Mouse (Mus musculus): Measurements from ENCODE around the gene Rbm17.
"Not testable (repeated sequence)": the region's sequence is repeated elsewhere in the genome, so short reads cannot be mapped to it uniquely, and the experiment has no call there.

Rbm17 gene

DNA sequence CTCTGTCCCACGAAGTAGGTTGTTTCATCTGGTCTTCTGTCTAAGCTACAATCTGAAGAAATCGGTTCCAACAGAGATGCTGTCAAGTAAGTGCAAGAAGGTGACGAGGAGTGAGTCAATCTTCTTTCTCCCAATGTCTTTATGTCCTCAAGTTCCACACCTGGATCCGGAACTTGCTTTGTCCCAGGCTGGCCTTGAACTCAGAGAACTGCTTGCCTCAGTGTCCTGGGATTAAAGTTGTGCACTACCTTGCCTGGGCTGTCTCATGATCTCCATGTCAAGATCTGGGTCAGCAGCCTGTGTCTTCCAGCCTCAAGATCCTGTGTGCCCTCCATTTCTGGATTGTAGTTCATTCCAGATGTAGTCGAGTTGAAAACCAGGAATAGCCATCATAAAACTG lies at the start of gene Rbm17:
Rbm17 (minus strand) TSS at position 101 of the 400 bp plus-strand sequence.
- DNase-seq: no peak

DNA sequence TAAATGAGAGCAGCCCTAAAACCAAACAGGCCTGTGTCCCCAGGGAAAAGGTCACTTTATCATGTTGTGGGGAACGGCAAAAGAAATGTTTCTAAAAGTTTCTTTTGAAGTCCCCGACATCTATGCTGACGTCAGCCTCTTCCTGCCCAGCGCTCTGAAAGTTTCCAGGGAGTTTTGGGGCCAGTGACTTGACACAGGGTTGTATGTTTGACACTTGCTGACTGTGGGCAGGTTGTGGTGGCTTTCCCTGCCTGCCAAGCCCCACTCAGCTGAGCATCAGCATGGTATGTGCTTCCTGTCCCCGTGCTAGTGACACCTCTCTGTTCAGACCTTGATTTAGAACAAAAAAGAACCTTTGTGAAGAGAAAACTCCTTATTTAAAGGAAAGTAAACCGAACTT lies 49.4 kb upstream of the Rbm17 start:
- no peak for DNase-seq

DNA sequence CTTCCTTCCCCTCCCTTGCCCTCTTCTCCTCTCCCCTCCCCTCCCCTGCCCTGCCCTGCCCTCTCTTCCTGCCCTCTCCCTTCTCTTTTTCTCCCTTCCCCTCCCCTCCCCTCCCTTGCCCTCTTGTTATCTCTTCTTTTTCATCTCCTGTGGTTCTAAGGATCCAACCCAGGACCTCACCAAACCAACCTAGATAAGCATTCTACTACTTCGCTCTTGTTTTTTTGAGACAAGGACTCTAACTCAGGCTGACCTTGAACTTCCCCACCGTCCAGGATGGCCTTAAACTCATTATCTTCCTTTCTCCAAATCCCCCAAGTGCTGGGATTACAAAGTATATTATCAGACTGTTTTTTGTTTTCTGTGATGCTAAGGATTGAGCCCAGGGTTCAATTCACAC lies 48.8 kb upstream of the Rbm17 start:
- no peak for DNase-seq

DNA sequence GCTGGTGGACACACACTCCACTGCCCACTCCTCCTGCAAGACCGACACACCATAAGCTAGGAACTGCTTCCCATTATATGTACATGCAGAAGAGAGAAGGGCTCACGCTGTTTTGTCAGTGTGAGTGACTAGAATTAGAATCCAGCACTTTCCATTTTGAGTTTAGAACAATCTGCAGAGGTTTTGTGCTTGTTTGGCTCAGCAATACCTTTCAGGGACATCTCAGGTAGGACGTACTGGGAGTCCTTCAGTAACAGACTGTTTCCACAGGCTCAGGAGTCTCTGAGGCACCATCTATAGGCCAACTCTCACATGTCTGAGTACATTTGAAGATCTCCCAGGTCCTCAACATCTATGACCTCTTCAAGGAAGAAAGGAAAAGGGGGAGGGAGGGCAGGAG lies 48.2 kb upstream of the Rbm17 start:
- DNase-seq: no peak

DNA sequence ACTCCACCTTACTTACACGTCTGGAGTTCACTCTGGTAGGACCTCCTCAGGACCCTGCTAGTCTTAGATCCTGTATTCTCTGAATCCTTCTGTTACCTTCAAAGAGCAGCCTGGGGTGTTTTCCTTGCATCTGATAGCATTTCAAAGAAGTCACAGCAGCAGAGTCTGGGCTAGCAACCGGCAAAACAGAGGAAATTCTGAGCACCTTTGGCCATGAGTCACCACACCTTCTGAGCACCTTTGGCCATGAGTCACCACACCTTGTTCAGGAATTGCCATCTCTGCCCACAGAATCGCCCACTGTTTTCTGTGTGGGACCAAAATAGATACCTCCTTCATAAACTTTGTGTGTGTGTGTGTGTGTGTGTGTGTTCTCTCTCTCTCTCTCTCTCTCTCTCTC lies 47.5 kb upstream of the Rbm17 start:
- no peak for DNase-seq

DNA sequence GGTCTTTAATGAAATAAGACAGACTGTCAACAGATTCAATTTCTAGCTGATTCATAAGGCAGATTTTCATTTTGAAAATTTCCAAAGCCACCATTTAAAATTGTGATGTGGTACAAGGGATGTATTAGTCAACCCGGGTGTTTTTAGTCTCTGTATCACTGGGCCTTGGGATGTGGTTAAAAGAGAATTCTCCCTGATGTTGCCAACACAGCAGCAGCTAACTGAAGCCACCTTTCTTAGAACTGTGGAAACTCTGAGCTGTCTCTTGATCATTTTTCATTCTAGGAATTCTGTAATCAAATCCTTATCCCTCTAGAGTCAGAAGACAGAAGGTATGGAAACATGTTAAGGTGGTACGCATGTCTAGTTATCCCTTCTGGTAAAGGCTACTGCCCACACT lies 41.3 kb upstream of the Rbm17 start:
- DNase-seq: no peak

DNA sequence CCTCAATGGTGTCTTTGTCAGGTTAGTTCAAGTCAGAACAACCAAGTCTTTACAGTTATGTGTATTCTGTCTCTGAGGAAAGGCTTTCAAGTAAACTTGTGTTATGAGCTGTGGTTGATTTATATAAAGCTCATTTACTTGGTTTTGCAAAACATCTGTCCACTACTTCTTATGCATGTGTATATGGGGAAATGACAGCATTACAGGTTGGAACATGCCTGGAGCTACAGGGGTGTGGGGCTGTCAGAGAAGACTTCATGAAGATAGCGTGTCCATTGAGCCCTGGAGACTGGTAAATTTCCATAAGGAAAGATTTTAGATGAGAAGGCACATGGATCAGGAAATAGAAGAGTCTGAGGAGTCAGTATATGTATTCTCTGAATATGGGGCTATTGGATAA lies 40.1 kb upstream of the Rbm17 start:
- DNase-seq: no peak

DNA sequence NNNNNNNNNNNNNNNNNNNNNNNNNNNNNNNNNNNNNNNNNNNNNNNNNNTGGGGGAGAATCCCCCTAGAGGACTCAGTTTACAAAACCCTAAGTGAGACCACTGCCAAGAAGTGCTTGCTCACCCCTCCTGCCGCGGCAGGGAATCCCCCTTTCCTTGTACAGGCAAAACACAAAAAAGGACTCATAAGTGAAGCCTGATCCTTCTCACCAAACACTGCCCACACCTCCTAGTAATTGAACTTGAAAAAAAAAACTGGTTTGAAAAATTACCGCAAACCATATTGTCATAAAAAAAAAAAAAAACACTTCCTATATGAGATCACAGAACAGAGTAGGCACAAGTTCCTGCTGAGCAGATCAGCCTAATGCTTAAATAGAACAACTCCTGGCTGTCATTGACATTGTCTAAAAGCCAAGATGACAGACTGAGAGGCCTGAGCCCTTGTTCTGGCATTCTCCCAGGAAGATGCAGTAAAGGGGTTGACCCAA lies 38.5 kb upstream of the Rbm17 start, which contains the start of gene Il2ra:
Il2ra (plus strand) TSS at position 357 of the 491 bp plus-strand sequence.
- DNase-seq: no peak

DNA sequence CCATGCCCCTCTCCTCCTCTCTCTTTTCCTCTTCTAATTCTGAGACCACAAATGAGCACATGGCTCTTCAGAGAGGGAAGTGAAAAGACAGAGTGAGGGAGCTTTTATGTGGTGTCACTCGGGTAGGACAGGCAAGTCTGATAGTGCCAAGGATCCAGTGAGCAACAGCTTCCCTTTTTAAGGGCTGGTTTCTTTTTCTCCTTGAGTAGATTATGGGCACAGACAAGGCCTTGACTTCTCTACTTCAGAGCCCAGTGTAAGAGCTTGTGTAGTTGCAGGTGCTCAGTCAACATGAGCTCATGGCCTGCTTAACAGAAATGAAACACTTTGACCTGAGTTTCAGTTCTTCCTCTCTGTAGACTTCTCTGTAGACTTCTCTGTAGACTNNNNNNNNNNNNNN lies 33.2 kb upstream of the Rbm17 start:
- no peak for DNase-seq

DNA sequence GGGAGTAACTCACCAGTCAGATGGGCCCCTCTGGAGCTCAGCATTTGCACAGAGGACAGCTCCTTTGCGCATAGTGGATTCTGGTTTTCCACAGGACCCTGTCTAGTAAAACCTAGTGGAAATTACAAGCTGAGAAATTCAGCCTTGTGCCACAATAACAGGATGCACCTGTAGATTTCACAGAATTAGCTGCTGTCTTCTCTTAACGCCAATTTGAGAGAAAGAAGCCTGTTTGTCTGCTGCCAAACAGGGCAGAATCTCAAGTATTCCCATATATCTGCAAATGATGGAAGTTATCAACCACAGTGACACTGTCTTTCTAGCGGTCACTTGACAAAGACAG lies 32.2 kb upstream of the Rbm17 start:
- no peak for DNase-seq

DNA sequence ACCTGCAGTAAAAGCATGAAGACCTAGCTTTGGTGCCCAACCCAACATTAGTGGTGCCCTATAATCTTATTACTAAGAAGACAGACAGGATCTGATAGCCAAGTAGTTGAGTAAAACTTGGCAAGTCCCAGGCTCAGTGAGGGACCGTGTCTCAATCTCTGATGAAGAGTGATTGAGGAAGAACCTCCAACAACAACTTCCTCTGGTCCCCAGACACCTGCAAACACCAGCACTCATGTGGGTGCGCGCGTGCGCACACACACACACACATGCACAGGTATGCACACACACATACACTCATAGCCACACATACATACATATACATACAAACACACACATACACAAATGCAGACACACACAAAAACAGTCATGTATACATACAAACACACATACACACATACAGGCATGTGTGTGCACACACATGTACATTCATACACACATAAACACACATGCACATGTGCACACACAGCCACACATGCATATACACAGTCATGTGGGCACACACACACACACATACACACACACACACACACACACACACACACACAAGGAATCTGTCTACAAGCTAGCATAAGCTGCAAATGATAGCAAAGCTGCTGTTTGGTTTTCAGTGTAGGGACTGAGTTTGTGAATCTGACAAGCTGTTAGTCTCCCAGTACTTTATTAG lies 31.7 kb upstream of the Rbm17 start:
- DNase-seq: no peak

DNA sequence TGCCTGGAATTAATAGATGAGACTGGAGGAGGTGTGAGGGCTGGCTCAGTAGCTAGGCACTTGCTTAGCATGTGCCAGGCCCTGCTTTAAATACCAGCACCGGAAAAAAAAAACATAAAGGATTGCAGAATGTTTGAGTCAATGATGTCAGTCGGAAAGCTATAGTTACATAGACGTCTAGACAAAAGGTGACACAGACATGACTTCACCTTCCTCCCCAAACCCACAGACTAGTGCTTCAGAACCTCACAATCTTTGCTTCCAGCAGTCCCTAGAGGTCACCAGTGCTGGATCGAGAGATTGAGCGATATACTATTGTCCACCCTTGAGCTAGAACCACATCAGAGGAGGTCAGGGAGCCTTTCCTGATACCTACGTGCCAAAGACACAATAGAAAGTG lies 31.1 kb upstream of the Rbm17 start:
- DNase-seq: no peak

DNA sequence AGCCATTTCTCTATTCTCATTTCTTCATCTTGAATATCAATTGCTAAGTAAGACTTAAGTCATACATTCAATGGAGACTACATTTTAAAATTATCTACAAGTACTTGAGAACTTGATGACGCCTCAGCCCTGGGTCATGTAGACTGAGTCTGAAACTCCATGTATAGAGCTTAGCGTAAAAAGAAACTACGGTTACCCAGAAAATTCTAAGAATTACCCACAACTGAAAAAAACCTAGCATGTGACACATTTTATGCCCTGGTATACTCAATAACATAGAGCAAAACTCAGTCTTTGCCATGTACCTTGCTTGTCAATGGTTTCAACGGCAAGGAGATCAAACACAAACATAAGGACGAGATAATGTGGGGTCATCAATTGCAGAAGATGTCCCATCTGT lies 21.9 kb upstream of the Rbm17 start, which contains the start of gene Gm17490:
Gm17490 (minus strand) TSS at position 375 of the 400 bp plus-strand sequence.
- DNase-seq: no peak

DNA sequence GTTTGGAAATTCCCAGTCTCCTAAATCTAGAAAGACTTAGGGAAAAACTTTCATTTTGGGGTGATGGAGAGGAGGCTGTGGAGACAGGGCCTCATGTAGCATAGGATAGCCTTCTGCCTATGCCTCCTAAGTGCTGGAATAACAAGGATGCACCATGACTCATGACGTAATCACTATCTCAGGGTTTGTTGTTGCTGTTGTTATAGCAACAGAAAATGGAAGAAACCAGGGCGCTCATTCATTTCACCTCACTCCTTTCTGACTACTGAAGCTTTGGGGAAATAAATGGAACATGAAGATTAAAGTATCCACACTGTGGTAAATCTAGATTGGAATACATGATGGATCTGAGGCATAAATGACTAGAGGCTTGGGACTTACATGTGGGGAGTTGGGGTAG lies 19.8 kb upstream of the Rbm17 start:
- no peak for DNase-seq

DNA sequence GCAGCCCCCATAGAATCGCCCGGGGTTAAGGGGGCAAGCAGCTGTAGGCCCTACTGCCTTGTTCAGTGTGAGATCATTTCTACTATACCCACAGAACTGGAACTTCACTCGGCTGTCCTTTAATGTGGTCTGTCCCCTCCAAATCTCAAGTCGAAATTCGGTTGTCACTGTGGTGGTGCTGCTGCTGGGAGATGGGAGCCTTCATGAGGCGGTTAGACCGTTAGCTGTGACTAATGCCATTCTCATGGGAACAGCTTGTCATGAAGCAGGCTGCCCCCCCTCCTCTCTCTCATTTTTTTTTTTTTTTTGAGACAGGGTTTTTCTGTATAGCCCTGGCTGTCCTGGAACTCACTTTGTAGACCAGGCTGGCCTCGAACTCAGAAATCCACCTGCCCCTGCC lies 19.2 kb upstream of the Rbm17 start:
- DNase-seq: no peak

DNA sequence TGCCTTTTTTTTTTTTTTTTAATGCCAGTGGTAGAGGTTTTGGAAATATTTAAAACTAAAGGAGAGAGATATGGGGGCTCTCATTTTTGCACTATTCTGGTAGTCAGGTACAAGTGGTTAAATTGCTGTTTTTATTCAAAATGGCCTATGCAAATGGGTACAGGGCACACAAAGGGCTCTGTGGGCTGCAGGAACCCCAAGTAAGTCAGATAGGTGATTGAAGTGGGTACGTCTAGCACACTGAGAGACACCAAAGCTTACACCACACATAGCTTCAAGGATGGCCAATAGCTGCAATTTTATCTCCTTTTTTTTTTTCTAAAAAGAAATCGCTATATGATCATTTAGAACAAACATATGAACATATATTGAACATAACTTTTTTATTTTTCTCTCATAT lies 15.6 kb upstream of the Rbm17 start:
- no peak for DNase-seq

DNA sequence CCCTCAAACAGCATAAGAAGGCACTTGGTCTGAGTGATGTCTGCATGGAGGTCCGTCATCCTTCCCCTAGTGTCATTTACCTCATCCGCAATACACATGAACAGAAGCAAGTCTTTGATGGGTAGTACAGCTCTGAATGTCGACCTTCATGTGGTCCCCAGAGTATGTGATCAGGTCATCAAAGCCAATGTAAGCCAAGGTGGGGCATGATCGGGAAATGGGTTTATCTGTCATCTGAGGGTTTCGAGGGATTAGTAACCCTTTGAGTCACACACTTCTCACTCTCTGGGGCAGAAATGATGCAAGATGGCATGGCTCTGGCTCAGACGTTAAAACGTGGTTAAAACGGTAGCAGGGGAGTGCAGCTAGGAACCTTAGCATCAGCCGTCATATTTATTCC lies 12.9 kb upstream of the Rbm17 start:
- DNase-seq: no peak

DNA sequence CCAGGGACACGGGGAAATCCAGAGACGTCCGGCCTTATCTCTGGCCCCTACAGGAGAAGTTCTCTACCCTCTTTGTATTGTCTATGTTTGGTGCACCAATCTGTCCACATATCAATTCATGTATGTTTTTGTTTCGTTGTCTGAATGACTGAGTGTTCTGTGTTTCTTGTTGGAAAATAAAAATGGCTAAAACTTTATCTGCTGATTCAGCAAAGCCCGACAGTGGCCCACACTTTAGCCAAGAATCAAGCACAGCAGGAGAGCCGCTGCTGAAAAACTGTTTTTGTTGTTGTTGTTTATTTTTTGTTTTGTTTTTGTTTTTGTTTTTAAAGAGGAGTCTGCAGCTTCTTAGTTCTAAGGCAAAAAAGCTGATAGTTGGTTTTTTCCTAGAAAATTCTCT lies 9.0 kb upstream of the Rbm17 start:
- DNase-seq: not testable (repeated sequence)

DNA sequence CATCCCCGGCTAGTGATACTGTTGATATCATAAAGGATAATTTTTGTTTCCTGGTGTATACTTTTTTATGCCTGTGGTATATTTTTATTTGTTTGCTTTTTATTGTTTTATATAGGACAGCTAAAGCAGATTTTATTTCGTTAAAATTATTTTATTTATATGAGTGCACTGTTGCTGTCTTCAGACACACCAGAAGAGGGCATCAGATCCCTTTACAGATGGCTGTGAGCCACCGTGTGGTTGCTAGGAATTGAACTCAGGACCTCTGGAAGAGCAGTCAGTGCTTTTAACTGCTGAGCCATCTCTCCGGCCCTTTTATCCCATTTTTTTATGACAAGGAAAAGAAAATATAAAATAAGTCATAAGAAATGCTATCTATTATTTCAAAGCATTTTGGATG lies 2.8 kb upstream of the Rbm17 start:
- not testable (repeated sequence) for DNase-seq

DNA sequence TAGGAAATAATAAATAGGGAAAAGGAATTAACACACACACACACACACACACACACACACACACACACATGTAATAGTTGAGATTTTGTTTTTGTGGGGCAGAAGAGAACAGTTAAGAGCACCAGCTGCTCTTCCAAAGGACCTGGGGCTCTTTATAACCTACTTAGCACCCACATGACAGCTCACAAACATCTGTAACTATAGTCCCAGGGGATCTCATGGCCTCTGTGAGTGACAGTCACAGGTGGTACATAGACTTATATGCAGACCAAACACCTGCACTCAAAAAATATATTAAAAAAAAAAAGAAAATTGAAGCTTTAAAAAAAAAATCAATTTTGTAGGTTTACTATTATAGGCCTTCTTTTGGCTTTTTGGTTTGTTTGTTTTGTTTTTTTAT lies 958 bp upstream of the Rbm17 start:
- no peak for DNase-seq

DNA sequence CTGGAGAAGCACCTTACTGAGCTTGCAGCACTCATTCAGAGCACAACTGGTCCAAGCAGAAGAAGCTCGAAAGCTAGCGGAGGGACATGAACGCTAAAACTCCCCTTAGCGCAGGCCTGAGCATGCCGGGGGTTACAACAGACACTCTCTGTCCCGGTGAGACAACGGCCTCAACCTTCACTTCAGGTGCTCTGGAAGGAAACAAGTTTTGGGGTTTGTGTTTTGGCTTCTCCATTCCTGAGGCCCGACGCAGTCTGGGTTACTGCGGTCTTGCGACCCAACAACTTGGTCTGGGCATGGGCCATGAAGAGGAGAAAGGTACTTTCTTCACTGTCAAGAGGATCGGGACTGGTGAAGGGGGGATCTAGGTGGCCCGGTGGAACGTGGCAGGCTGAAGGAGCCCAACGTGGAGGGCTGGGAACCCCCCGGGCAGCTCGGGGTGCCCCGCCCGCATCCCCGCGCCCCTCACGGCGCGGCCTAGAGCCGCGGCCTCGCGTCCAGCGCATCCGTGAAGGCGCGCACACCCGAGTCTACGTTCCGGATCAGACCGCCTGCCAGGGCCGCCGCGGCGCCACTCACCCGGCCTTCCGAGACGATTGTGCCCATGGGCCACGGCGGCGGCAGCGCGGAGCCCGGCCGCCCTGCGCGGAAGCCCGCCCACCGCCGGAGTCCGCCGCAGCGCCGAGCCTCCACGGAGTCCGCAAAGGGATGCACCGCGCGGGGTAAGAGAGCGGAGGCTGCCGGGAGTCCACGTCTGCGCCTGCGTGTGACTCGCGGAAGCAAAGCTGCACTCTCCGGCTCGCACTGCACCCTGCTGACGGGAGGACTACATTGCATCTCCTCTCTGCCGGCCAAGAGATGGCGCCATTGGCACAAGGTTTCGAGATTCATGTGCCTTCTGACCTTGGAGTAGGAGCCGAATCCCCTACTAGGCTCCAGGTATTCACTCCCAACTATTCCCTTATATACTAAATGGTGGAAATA lies 1.2 kb downstream of the Rbm17 start:
- DNase-seq: peak; percentile 95

DNA sequence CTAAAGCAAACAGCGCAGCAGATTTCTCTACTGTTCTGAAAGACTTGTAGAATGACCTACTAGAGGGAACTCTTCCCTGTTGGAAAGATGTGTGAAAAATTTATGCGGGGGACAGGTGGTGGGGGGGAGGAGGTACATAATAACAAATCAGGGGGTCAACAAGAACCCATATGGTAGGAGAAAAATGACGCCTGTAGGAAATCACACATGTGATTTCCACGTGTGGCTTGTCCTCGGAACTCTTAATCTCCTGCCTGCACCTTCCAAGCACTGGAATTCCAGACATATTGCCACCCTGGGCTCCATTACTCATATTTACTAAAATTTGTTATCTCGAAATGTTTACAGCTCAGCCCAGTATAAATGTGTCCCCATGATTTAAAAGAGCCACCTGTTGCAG lies 2.2 kb downstream of the Rbm17 start:
- no peak for DNase-seq

DNA sequence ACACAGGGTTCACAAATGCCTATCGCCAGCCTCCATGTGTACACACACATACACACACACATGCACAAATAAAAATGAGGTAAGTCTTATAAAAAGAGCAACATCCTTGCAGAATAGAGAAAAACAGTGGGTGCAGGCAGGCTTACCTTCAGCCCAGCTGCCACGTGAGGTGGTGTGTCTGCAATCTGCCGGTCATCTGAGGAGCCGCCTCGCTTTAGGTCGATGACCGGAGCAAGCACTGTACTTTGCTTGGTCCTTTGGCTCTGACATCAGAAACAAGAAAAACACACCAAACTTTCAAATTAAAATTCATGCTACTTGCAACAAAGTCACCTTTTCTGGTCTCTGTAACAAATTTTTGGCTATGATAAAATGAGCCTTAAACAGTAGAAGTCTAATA lies 6.0 kb downstream of the Rbm17 start:
- no peak for DNase-seq

DNA sequence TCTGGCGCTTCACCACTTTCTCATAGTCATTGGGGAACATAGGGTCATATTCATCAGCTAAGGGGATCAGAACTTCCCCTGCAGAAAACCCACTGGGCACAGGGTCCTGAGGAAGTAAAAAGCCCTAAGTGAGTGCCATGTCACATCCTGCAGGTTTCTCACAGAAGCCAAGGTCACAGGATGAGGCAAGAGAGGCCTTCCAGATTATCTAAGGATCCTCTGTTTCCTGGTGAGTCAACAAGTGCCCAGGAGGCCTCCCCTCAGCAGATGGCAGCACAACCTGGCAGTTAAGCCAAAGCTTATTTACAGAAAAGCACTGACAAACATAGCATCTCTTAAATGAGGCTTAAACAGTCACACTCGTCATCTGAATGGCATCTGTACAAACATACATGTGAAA lies 7.3 kb downstream of the Rbm17 start:
- DNase-seq: no peak
